Mouse (Mus musculus) MEL (cell line): ENCODE measurements around the gene Abcg1.

Source experiments
- BHLHE40 ChIP-seq: IDR thresholded peaks from 2 replicates; pipeline ENCODE4 v1.6.1; 2012; ENCODE audit warnings: low read depth, mild to moderate bottlenecking, inconsistent platforms, low read length, improper control_type of control experiment, borderline replicate concordance
- CTCF ChIP-seq, 3 experiments: IDR thresholded peaks in 2 of 3; conservative IDR thresholded peaks in 1 of 3; 2 replicates each; pipeline ENCODE4 v1.5.1; 2011 to 2012; ENCODE audit warnings: low read length in 3 of 3, low read depth in 2 of 3, mild to moderate bottlenecking in 2 of 3, improper control_type of control experiment in 1 of 3, inconsistent platforms in 1 of 3, mixed read lengths in 1 of 3, moderate library complexity in 1 of 3; ENCODE audit not compliant: control insufficient read depth in 1 of 3, insufficient read depth in 1 of 3, poor library complexity in 1 of 3, severe bottlenecking in 1 of 3
- GABPA ChIP-seq: IDR thresholded peaks from 2 replicates; pipeline ENCODE4 v1.6.1; 2012; ENCODE audit warnings: low read depth, mild to moderate bottlenecking, inconsistent platforms, low read length, improper control_type of control experiment, moderate library complexity
- POLR2A ChIP-seq, 2 experiments: IDR thresholded peaks; 2 replicates each; pipeline ENCODE4 v1.6.1; 2011 to 2012; ENCODE audit warnings: low read length in 2 of 2, mild to moderate bottlenecking in 2 of 2, control low read depth in 1 of 2, improper control_type of control experiment in 1 of 2, low read depth in 1 of 2, moderate library complexity in 1 of 2; ENCODE audit not compliant: control insufficient read depth in 1 of 2, insufficient read depth in 1 of 2, poor library complexity in 1 of 2
- POLR2AphosphoS2 ChIP-seq: IDR thresholded peaks from 2 replicates; pipeline ENCODE4 v1.6.1; 2011; ENCODE audit warnings: low read length, improper control_type of control experiment
- USF1 ChIP-seq: IDR thresholded peaks from 2 replicates; pipeline ENCODE4 v1.6.1; 2014; ENCODE audit warnings: low read depth, mild to moderate bottlenecking, inconsistent platforms, low read length, improper control_type of control experiment, moderate library complexity

DNA sequence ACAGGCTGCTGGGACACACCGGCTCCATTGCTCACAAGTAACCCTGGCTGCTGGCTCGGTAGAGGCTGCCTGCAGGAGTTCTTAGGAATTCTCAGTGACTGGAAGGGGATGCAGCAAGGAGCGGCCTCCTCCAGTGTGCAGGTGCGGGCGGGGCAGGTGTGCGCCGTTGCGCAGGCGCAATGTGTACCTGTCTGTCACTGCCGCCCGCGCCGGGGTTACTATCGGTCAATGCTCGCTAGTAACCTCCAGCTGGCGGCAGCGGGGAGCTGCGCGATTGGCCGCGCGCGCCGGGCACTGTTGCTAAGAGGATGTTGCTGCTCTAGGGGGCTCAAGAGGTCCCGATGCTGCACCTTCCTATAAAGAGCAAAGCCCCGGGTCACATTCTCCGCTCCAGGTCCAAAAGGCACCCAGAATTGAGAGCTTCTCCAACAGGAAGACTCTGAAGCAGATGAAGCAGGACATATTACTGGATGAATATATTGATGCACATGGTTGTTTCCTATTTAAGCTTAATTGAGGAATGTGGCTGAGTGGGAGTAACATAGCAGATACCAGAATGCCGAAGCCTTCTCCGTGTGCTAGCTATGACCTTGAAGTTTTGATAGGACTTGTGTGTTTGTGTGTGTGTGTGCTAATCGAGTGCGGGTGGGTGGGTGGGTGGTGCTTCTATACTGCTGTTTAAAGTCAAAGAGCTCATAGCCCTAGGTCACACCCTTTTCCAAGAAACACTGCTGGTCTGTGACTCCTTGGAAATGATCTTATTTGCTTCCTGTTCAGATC lies 16.0 kb downstream of the Abcg1 start:
- TF ChIP-seq USF1 (no peak), CTCF (IDR thresholded peaks at IDR 0.05 in 2 of 3, conservative IDR thresholded peaks at IDR 0.05 in 1 of 3; ENCODE audit: control insufficient read depth in 1 of 3, insufficient read depth in 1 of 3, low read depth in 2 of 3, low read length in 3 of 3, poor library complexity in 1 of 3, severe bottlenecking in 1 of 3) (no peak), POLR2AphosphoS2 (no peak), POLR2A (IDR thresholded peaks at IDR 0.05; ENCODE audit: control insufficient read depth in 1 of 2, insufficient read depth in 1 of 2, low read depth in 1 of 2, low read length in 2 of 2, poor library complexity in 1 of 2) (no peak), BHLHE40 (no peak), GABPA (no peak)
